ENCODE assay signal across 8 mouse cellular contexts in the genomic region with DNA sequence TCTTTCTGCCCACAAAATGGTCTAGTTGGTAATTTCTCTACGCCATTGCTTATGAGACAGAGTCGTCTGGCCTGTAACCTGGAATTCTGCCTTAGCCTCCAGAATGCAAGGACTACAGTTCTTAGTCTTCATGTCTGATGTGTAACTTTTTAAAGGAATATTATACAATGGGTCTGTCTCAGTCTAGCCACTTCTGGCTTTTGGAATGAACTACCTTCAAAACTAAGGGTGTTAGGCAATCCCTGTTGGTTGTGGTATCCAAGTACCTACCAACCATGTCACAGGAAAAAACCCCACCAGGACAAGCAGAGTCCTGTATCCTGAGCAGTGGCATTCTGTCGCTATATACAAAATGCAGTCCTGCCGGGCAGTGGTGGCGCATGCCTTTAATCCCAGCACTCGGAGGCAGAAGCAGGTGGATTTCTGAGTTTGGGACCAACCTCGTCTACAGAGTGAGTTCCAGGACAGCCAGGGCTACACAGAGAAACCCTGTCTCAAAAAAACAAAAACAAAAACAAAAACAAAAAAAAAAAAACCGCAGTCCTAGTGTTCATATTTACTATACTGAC. TPM values are rescaled to one million over a fixed set of nuclear protein-coding genes. Genes with fewer than 3 reads are reported as not detected.
DNase-seq lines count a peak whose midpoint lies in the region; ATAC-seq and TF ChIP-seq lines count a peak whose summit lies in the region.

No protein-coding gene starts in this region.

- no peak for TF ChIP-seq CTCF in cortical plate, adult 2 months (IDR thresholded peaks at IDR 0.05; ENCODE audit: extremely low read depth, insufficient read depth, low read length)

- 72% methylated on average over 8 of the region's 8 CpGs for WGBS in hindbrain, embryonic 15.5 days
- 71% methylated on average over 8 of the region's 8 CpGs for WGBS in midbrain, embryonic 15.5 days

- no peak for TF ChIP-seq POLR2A in cortical plate, adult 2 months (IDR thresholded peaks at IDR 0.05; ENCODE audit: extremely low read depth, insufficient read depth, low read length)

- H3K27me3 ChIP-seq in hindbrain, embryonic 15.5 days = no peaks in the 10 kb centered on the region
- H3K27me3 ChIP-seq in midbrain, embryonic 15.5 days (replicated peaks) = no peaks in the 10 kb centered on the region

- ATAC-seq in hindbrain, embryonic 15.5 days (ENCODE audit: low FRiP score, low read depth) = no peak
- no peak for ATAC-seq in midbrain, embryonic 15.5 days (replicated peaks)
- ATAC-seq in erythroid progenitor cell, adult 5-6 weeks (replicated peaks; ENCODE audit: low FRiP score, poor library complexity, severe bottlenecking) = no peak

- H3K9me3 ChIP-seq in hindbrain, embryonic 15.5 days = no peaks in the 10 kb centered on the region
- no peaks in the 10 kb centered on the region for H3K9me3 ChIP-seq in midbrain, embryonic 15.5 days

- H3K4me1 ChIP-seq in cortical plate, adult 2 months (ENCODE audit: control insufficient read depth, insufficient read depth, low read length) = peaks cover 4% of the 10 kb centered on the region; the same call in 1 of the 2 replicates
- H3K4me1 ChIP-seq in hindbrain, embryonic 15.5 days (replicated peaks) = peaks cover 24% of the 10 kb centered on the region
- peaks cover 20% of the 10 kb centered on the region for H3K4me1 ChIP-seq in midbrain, embryonic 15.5 days

- H3K4me2 ChIP-seq in hindbrain, embryonic 15.5 days = peak overlapping the region; percentile 54
- peak overlapping the region; percentile 51; the same call in 1 of the 2 replicates for H3K4me2 ChIP-seq in midbrain, embryonic 15.5 days

- no peak overlapping the region; the same call in 1 of the 2 replicates for H3K4me3 ChIP-seq in cortical plate, adult 2 months (ENCODE audit: insufficient read depth, low read length)
- H3K4me3 ChIP-seq in hindbrain, embryonic 15.5 days = 0 out of 2 replicates have a peak overlapping the region, but pooled peaks have one; percentile 72
- H3K4me3 ChIP-seq in midbrain, embryonic 15.5 days = no peak overlapping the region; the same call in 1 of the 2 replicates

- H3K9ac ChIP-seq in hindbrain, embryonic 15.5 days = no peak overlapping the region
- H3K9ac ChIP-seq in midbrain, embryonic 15.5 days = no peak overlapping the region

- peak; percentile 37 for DNase-seq in kidney, adult 9 months
- DNase-seq in kidney, adult 18-20 months = no peak
- no peak for DNase-seq in frontal cortex, postnatal 25 days (ENCODE audit: low spot score in 2 of 2)
- DNase-seq in thymus, postnatal 10 days (ENCODE audit: low spot score in 2 of 2) = no peak

- H3K36me3 ChIP-seq in hindbrain, embryonic 15.5 days = peaks cover 5% of the 10 kb centered on the region
- no peaks in the 10 kb centered on the region for H3K36me3 ChIP-seq in midbrain, embryonic 15.5 days (replicated peaks)

- H3K27ac ChIP-seq in cortical plate, adult 2 months (ENCODE audit: insufficient read depth, low read length) = peak overlapping the region; percentile 82
- peak overlapping the region; percentile 99 for H3K27ac ChIP-seq in hindbrain, embryonic 15.5 days (replicated peaks)
- H3K27ac ChIP-seq in midbrain, embryonic 15.5 days = 0 out of 2 replicates have a peak overlapping the region, but pooled peaks have one; percentile 99

RNA-seq across cellular contexts. Expression of a gene that starts 1.4 kb away (rescaled TPM):
- polyA plus RNA-seq in cortical plate, adult 2 months (2012; rRNA removed) = 527 and 537 TPM in 2 replicates
- 444 and 468 TPM in 2 replicates for polyA plus RNA-seq in hindbrain, embryonic 15.5 days (2015; fragmentation: Nextera tagmentation; extraction: Ambion mirVana)
- polyA plus RNA-seq in midbrain, embryonic 15.5 days (2015; fragmentation: Nextera tagmentation; extraction: Ambion mirVana) = 364 and 396 TPM in 2 replicates
- total RNA-seq in erythroid progenitor cell, adult 5-6 weeks (2015; ENCODE audit: low replicate concordance) = 940 and 950 TPM in 2 replicates
- total RNA-seq in erythroid progenitor cell, adult 5-6 weeks (2017; ENCODE audit: low replicate concordance) = 826 and 920 TPM in 2 replicates

RNA-seq across cellular contexts. Expression of a gene that starts 7.3 kb away (rescaled TPM):
- polyA plus RNA-seq in cortical plate, adult 2 months (2012; rRNA removed) = 0.19 and 0.21 TPM in 2 replicates
- polyA plus RNA-seq in hindbrain, embryonic 15.5 days (2015; fragmentation: Nextera tagmentation; extraction: Ambion mirVana) = 0.70 and 0.72 TPM in 2 replicates
- 0.43 and 0.78 TPM in 2 replicates for polyA plus RNA-seq in midbrain, embryonic 15.5 days (2015; fragmentation: Nextera tagmentation; extraction: Ambion mirVana)
- total RNA-seq in erythroid progenitor cell, adult 5-6 weeks (2015; ENCODE audit: low replicate concordance) = not detected in 2 replicates
- total RNA-seq in erythroid progenitor cell, adult 5-6 weeks (2017; ENCODE audit: low replicate concordance) = not detected in 2 replicates

RNA-seq across cellular contexts. Expression of a gene that starts 8.3 kb away (rescaled TPM):
- 0.26 and 0.44 TPM in 2 replicates for polyA plus RNA-seq in cortical plate, adult 2 months (2012; rRNA removed)
- polyA plus RNA-seq in hindbrain, embryonic 15.5 days (2015; fragmentation: Nextera tagmentation; extraction: Ambion mirVana) = not detected in 2 replicates
- not detected in 2 replicates for polyA plus RNA-seq in midbrain, embryonic 15.5 days (2015; fragmentation: Nextera tagmentation; extraction: Ambion mirVana)
- total RNA-seq in erythroid progenitor cell, adult 5-6 weeks (2015; ENCODE audit: low replicate concordance) = not detected in 2 replicates
- not detected in 2 replicates for total RNA-seq in erythroid progenitor cell, adult 5-6 weeks (2017; ENCODE audit: low replicate concordance)

RNA-seq across cellular contexts. Expression of a gene that starts 10.7 kb away (rescaled TPM):
- polyA plus RNA-seq in cortical plate, adult 2 months (2012; rRNA removed) = not detected in 2 replicates
- not detected in 2 replicates for polyA plus RNA-seq in hindbrain, embryonic 15.5 days (2015; fragmentation: Nextera tagmentation; extraction: Ambion mirVana)
- polyA plus RNA-seq in midbrain, embryonic 15.5 days (2015; fragmentation: Nextera tagmentation; extraction: Ambion mirVana) = not detected in 2 replicates
- not detected in 2 replicates for total RNA-seq in erythroid progenitor cell, adult 5-6 weeks (2015; ENCODE audit: low replicate concordance)
- not detected in 2 replicates for total RNA-seq in erythroid progenitor cell, adult 5-6 weeks (2017; ENCODE audit: low replicate concordance)

RNA-seq across cellular contexts. Expression of a gene that starts 11.5 kb away (rescaled TPM):
- 0.11 TPM in 1 of 2 replicates, not detected in the other for polyA plus RNA-seq in cortical plate, adult 2 months (2012; rRNA removed)
- not detected in 2 replicates for polyA plus RNA-seq in hindbrain, embryonic 15.5 days (2015; fragmentation: Nextera tagmentation; extraction: Ambion mirVana)
- not detected in 2 replicates for polyA plus RNA-seq in midbrain, embryonic 15.5 days (2015; fragmentation: Nextera tagmentation; extraction: Ambion mirVana)
- not detected in 2 replicates for total RNA-seq in erythroid progenitor cell, adult 5-6 weeks (2015; ENCODE audit: low replicate concordance)
- not detected in 2 replicates for total RNA-seq in erythroid progenitor cell, adult 5-6 weeks (2017; ENCODE audit: low replicate concordance)
